Mouse (Mus musculus): ENCODE results near the gene Mre11a. TPM values are rescaled to one million over a fixed set of nuclear protein-coding genes. Genes with fewer than 3 reads are reported as not detected.

Mre11a gene
- 3.1 and 3.5 TPM in 2 replicates for polyA plus RNA-seq (2012; rRNA removed)

DNA sequence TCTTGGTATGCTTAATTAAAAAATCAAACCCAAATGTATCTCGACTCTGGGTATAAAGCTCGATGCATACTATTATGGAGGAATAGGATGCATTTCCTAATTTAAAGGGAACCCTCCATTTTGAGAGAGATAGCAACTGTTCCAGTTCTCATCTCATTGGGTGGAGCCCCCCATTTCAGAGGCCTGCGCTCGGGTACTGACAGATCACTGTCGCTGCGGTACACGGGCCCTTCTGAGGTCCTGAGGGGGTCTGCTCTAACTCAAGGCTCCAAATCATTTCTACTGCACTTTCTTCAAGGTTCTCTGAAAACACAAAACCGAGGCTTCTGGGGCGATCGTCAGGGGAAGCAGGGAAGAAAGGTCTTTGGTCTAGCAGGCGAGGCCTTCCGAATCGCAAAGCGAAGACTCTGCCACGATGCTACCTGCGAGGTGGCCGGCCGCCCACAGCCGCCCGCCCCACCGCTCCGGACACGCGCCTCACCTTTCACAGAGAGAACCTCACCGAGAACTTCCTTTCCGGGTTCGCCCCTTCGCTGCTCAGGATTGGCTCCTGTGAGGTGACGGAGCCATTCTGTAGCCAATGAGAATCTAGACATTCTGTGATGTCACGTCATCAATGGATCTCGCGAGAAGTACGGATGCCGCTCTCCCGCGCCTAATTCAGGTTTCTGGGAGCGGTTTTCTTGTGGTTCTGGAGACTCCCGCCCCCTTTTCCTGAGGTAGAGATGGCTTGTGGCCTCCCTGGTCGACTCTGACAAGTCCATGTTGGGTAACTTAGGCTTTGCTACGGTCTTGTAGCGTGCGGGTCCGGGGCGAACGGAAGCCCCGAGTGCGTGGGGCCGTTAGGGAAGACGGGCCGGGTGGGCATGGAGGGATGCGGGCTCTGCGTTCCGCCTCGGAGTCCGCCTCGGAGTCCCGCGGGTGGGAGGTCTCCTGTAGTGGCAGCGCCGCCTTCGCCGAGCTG, at the start of gene Mre11a, which contains the start of gene Ankrd49:
TSS of gene Mre11a (plus strand) at position 616 of the 964 bp plus-strand sequence.
TSS of gene Ankrd49 (minus strand) at position 818 of the 964 bp plus-strand sequence.
- Histone ChIP-seq H3K4me1 (ENCODE audit: control insufficient read depth, insufficient read depth, low read length) (no peaks in the 10 kb centered on the region), H3K36me3 (ENCODE audit: control insufficient read depth, insufficient read depth, low read length) (no peaks in the 10 kb centered on the region)
- under 1% methylated on average over 62 of the region's 62 CpGs for WGBS

DNA sequence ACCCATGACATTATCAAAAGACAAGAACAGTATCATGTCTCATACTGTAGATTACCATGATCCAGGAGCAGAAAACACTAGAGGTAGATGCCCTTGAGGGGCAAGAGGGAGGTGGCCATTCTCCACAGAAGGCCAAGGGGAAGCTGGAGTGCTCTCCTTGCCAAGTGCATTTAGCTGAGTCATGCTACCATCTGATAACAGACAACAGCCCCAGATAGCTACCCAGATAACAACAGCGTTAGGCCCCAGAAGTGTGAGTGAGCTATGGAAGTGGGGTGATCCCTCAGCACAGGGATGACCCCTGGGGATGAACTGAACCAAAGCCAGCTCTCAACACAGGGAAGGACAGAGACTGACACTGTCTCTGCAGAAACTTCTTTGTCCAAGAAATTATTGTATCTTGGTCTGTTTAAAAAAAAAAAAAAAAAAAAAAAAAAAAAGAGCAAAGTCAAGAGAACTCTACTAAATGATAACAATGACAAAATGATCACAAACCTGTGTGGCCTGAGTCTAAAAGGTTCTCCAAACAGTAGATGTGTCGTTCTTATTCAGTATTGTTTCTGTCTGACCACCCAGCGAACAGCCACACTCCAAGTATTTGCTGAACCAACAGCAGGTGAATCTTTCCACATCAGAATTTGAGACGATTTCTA, 44.8 kb upstream of the Mre11a start:
- no peak overlapping the region for H3K27ac ChIP-seq (ENCODE audit: insufficient read depth, low read depth, low read length)
- 78% methylated on average over 4 of the region's 4 CpGs for WGBS
- no peak overlapping the region for H3K4me3 ChIP-seq (ENCODE audit: insufficient read depth, low read depth, low read length)
- no peaks in the 10 kb centered on the region for H3K27me3 ChIP-seq (replicated peaks; ENCODE audit: control insufficient read depth, insufficient read depth, low read length)
- TF ChIP-seq POLR2A (IDR thresholded peaks at IDR 0.05; ENCODE audit: low read depth, low read length) (no peak), CTCF (conservative IDR thresholded peaks at IDR 0.05; ENCODE audit: insufficient read depth, insufficient read length, low read depth, low read length) (no peak)
- DNase-seq = no peak
- H3K36me3 ChIP-seq (ENCODE audit: control insufficient read depth, insufficient read depth, low read length) = no peaks in the 10 kb centered on the region
- no peaks in the 10 kb centered on the region for H3K4me1 ChIP-seq (ENCODE audit: control insufficient read depth, insufficient read depth, low read length)

More for the DNA sequence above, at the start of gene Mre11a, which contains the start of gene Ankrd49:
- peak; percentile 98 for DNase-seq
- Histone ChIP-seq H3K27ac (ENCODE audit: insufficient read depth, low read depth, low read length) (peak within 1 kb of the TSS; percentile 96), H3K4me3 (ENCODE audit: insufficient read depth, low read depth, low read length) (peak within 1 kb of the TSS; percentile 99), H3K27me3 (replicated peaks; ENCODE audit: control insufficient read depth, insufficient read depth, low read length) (no peaks in the 10 kb centered on the region)
- TF ChIP-seq POLR2A (IDR thresholded peaks at IDR 0.05; ENCODE audit: low read depth, low read length) (no peak), CTCF (conservative IDR thresholded peaks at IDR 0.05; ENCODE audit: insufficient read depth, insufficient read length, low read depth, low read length) (no peak)

DNA sequence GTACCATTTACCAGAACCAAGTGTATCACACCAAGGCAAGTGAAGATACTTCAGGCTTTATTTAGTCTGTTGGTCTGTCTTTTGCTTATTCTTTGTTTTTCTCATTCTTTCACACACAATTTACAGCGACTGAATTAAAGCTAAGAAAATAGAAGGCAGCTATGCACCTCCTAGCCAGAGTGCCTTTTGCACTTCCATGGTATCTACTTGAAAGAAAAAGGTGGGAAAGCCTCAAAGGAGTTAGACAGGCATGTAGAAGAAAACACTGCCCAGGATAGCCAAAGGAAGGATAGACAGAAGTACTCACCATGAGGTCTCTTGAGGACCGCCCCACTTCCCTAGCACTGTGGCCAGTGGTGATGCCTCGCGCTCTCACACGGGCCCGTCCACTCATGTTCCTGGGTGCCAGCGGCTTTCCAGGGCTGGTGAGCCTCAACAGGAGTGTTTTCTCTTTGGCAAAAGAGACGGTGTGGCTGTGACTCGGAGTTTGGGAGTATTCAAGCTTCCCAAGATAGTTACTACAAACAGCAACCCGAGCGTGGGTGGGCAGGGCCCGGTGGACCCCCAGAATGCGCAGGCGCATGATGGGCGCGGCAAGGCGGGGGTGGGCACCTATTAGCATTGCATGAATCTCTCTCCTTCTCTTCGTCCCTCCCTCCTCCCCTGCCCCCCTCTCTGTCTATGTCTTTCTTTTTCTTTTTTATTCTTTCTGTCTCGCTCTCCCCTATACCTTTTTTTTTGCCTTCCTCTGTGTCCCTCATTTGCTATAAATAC, 44.1 kb upstream of the Mre11a start, which contains the start of gene Piwil4:
TSS of gene Piwil4 (minus strand) at position 583 of the 774 bp plus-strand sequence.
- Histone ChIP-seq H3K4me3 (ENCODE audit: insufficient read depth, low read depth, low read length) (no peak within 1 kb of the TSS), H3K27me3 (replicated peaks; ENCODE audit: control insufficient read depth, insufficient read depth, low read length) (no peaks in the 10 kb centered on the region), H3K36me3 (ENCODE audit: control insufficient read depth, insufficient read depth, low read length) (no peaks in the 10 kb centered on the region), H3K27ac (ENCODE audit: insufficient read depth, low read depth, low read length) (no peak within 1 kb of the TSS), H3K4me1 (ENCODE audit: control insufficient read depth, insufficient read depth, low read length) (no peaks in the 10 kb centered on the region)
- TF ChIP-seq CTCF (conservative IDR thresholded peaks at IDR 0.05; ENCODE audit: insufficient read depth, insufficient read length, low read depth, low read length) (no peak), POLR2A (IDR thresholded peaks at IDR 0.05; ENCODE audit: low read depth, low read length) (no peak)
- DNase-seq = no peak
- WGBS = 88% methylated on average over 19 of the region's 19 CpGs

DNA sequence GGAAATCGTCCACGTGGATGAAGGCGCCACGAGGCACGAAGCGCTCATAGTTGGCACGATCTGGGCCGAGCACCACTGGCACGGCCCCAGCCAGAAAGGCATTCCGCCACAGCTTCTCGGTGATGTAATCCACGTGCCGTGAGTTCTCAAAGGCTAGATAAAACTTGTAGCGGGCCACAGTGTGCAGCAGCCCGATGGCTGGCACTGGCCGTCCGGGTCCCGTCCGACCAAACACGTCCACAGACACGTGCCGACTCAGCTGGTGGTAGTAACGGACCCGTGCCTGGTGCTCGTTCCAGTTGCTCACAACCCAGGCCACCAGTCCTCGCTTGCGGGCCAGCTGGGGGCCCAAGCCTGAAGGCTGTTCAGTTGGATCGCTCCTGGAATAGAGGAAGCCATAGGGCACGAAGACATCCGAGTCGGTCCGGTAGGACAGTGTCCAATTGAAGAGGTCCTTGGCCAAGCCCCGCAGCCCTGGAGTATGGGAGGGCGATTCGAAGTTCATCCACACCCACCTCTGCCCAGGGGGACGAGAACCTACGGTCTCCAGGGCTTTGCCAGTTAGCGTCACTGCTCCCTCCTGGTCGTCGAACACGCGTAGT, 33.5 kb upstream of the Mre11a start:
- Histone ChIP-seq H3K36me3 (ENCODE audit: control insufficient read depth, insufficient read depth, low read length) (no peaks in the 10 kb centered on the region), H3K4me1 (ENCODE audit: control insufficient read depth, insufficient read depth, low read length) (peaks cover 2% of the 10 kb centered on the region; the same call in 1 of the 2 replicates), H3K27ac (ENCODE audit: insufficient read depth, low read depth, low read length) (no peak overlapping the region), H3K4me3 (ENCODE audit: insufficient read depth, low read depth, low read length) (peak overlapping the region; percentile 58), H3K27me3 (replicated peaks; ENCODE audit: control insufficient read depth, insufficient read depth, low read length) (no peaks in the 10 kb centered on the region)
- TF ChIP-seq CTCF (conservative IDR thresholded peaks at IDR 0.05; ENCODE audit: insufficient read depth, insufficient read length, low read depth, low read length) (no peak), POLR2A (IDR thresholded peaks at IDR 0.05; ENCODE audit: low read depth, low read length) (no peak)
- 70% methylated on average over 42 of the region's 42 CpGs for whole genome bisulfite sequencing
- DNase-seq = no peak

DNA sequence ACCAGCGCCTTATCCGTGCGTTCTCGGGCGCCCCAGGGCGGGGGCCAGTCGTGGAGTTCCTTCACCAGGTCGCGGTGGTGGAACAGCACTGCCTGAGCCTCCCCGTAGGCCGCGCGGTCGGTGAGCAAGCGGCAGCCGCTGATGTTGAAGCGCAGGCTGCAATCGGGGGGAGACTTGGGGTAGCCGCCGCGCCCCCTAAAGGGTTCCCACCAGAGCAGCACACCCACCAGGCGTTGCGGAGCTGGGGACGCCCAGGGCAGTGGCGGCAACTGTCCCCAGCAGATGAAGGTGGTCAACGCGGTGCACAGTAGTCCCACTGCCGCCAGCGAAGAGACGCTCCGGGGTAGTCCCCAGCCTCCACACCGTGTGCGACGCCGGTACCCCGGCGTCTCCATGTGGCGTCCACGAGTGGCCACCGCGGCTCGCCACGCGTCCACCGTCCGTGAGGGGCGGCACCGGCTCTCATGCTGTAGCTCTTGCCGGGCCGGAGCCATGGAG, 32.9 kb upstream of the Mre11a start:
- no peaks in the 10 kb centered on the region for H3K4me1 ChIP-seq (ENCODE audit: control insufficient read depth, insufficient read depth, low read length)
- no peaks in the 10 kb centered on the region for H3K36me3 ChIP-seq (ENCODE audit: control insufficient read depth, insufficient read depth, low read length)
- no peaks in the 10 kb centered on the region for H3K27me3 ChIP-seq (replicated peaks; ENCODE audit: control insufficient read depth, insufficient read depth, low read length)
- no peak for DNase-seq
- TF ChIP-seq CTCF (conservative IDR thresholded peaks at IDR 0.05; ENCODE audit: insufficient read depth, insufficient read length, low read depth, low read length) = no peak
- H3K27ac ChIP-seq (ENCODE audit: insufficient read depth, low read depth, low read length) = no peak overlapping the region
- peak overlapping the region; percentile 58 for H3K4me3 ChIP-seq (ENCODE audit: insufficient read depth, low read depth, low read length)
- WGBS = 2% methylated on average over 49 of the region's 50 CpGs

DNA sequence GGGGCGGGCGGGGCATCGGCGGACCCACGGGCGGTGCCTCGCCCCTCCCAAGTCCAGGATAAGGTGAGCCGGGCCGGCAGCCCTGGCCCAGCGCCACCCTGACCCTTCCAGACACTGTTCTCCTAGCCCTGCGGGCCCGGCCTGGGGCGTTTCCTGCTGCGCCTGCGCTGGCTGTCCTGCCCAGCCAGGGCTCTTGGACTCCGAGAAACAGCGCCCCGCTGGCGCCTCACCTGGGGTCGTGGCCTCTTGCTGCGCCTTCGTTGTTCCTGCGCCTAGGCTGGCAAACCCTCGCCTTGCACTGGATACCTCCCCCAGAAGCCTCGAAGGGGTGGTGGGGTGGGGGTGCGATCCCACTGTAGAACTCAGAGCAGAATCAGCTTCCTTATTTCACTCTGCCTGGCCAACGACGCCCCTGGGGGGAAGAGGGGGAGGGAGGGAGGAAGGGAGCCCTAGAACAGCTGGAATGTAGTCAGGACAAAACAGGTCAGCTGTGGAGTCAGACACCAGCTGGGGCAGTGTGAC, 32.4 kb upstream of the Mre11a start, which contains the start of gene Fut4:
TSS of gene Fut4 (minus strand) at position 393 of the 522 bp plus-strand sequence.
- no peaks in the 10 kb centered on the region for H3K36me3 ChIP-seq (ENCODE audit: control insufficient read depth, insufficient read depth, low read length)
- TF ChIP-seq POLR2A (IDR thresholded peaks at IDR 0.05; ENCODE audit: low read depth, low read length) (no peak), CTCF (conservative IDR thresholded peaks at IDR 0.05; ENCODE audit: insufficient read depth, insufficient read length, low read depth, low read length) (no peak)
- DNase-seq = peak; percentile 78
- no peaks in the 10 kb centered on the region for H3K27me3 ChIP-seq (replicated peaks; ENCODE audit: control insufficient read depth, insufficient read depth, low read length)
- no peaks in the 10 kb centered on the region for H3K4me1 ChIP-seq (ENCODE audit: control insufficient read depth, insufficient read depth, low read length)
- H3K4me3 ChIP-seq (ENCODE audit: insufficient read depth, low read depth, low read length) = peak within 1 kb of the TSS; percentile 58
- no peak within 1 kb of the TSS for H3K27ac ChIP-seq (ENCODE audit: insufficient read depth, low read depth, low read length)
- 1% methylated on average over 28 of the region's 28 CpGs for WGBS
